Mouse (Mus musculus): ENCODE measurements around the gene Fam161a.
A peak's percentile ranks its signal among the peaks of the same experiment; 100 is the strongest.

The Fam161a gene

DNA sequence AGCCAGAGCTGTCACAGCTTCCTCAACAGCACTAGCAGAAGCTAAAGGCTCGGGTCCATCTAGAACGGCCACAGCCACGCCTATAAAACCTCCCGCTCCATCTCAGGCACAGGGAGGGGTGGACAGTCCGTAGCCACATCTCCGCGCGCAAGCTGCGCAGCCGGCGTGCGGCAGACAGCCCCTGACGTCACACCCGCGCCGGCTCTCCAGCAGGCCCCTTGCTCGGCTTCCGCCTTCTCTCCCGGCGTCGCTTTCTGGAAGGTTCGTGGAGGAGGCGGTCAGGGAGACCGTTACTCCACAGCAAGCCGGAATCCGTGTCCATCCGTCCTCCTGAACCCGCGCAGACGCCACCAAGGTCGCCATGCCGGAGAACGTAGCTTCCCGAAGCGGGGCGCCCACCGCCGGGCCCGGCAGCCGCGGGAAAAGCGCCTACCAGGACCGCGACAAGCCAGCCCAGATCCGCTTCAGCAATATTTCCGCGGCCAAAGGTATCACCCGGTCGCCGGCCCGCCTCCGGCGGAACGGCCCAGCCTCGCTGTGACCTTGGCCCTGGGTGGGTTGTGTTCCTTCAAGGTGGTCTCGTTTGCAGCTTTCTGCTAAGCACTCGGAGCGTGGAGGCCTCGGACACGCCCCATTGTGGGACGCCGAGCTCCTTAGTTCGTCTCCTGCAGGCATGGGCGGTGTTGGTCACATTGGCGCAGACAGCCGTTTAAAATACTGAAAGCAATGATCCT, 16.8 kb upstream of the Fam161a start, which contains the start of gene Cct4:
Gene Cct4 (plus strand): TSS at position 127 of the 734 bp plus-strand sequence.
- peak; percentile 95 for DNase-seq (ENCODE audit: low spot score)

DNA sequence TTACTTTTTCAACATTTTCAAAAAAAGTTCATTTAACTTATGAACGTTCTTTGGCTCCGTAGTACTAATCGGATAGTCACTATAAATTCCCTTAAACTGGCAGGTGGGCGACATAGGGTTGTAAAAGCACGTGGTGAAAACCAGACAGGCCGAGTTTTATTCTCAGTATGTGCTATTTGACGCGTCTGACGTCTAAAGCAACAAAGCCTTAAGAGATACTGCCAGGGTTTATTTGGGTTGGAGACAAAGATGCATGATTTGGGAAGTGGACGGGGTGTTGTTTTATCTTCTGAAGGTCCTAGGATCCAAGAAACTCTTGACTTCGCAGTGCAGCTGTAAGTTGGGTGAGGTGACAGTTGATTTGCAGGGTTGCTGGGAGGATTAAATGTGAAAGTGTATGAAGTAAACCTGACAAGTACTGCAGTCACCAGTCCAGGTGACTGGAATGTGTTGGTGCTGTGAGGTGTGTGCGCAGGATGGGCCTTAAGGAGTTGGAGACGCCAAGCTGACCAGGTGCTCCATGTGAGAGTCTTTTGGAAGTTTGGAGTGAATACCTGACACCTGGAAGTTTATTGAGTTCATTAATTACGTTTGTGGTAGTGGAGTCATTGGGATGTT, 16.0 kb upstream of the Fam161a start:
- DNase-seq (ENCODE audit: low spot score) = no peak

DNA sequence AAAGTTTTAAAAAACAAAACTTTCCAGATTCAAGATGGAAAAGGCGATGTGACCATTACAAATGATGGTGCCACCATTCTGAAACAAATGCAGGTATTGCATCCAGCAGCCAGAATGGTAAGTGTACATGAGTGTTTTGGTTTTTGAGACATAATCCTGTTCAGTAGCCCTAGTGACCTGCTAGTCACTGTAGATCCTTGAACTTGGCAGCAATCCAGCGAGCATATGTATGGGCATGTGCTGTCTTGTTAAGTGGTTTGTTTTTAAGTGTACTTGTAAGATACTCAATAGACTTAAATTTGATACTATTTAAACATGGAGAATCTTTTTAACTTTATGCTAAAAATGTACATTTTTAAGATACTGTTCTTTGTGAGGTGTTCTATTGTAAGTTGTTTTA, 13.1 kb upstream of the Fam161a start:
- no peak for DNase-seq (ENCODE audit: low spot score)

DNA sequence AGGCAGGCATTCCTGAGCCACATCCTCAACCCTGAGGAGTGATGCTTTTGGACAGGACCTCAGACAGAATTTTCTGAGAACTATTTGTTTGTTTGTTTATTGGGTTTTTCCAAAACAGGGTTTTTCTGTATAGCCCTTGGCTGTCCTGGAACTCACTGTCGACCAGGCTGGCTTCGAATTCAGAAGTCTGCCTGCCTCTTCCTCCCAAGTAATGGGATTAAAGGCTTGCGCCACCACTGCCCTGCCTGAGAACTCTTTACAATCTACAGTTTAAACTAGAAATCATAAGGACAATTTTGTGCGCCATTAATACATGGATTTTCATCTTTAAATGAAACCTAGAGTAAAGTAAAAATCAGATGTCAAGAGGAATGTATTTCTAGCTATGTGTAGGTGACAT, 11.9 kb upstream of the Fam161a start:
- DNase-seq (ENCODE audit: low spot score) = no peak

DNA sequence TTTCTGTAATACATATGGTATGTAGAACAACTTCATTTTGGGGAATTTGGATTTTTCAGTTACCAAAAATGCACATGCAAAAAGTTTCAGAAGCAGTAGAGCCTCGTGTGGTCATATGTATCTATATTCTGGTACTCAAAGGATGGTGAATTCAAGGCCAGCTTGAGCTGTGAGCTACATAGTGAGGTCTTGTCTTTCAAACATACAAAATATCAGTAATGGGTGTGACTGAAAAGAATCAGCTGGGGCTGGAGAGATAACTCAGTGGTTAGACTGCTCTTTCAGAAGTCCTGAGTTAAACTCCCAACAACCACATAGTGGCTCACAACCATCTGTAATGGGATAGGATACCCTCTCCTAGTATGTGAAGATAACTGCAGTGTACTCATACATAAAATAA, 9.0 kb upstream of the Fam161a start:
- no peak for DNase-seq (ENCODE audit: low spot score)

DNA sequence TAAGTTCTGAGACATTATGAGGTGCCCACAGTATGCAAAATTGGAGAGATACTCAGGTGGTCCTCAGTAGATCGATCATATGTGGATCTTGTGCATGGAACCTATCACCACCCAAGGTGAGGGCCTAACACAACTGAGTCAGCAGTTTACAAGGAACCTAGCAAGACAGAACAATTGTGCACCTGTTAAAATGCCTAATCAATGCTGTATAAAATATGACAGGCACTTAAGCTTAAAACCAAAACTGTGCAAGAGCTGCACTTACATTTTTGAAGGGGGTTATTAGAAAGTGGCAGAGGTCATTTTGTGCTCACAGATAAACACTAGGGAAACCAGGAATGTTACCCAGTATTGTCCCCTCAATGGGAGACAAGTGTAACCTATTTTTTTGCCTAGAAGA, 2.1 kb upstream of the Fam161a start:
- no peak for DNase-seq (ENCODE audit: low spot score)

DNA sequence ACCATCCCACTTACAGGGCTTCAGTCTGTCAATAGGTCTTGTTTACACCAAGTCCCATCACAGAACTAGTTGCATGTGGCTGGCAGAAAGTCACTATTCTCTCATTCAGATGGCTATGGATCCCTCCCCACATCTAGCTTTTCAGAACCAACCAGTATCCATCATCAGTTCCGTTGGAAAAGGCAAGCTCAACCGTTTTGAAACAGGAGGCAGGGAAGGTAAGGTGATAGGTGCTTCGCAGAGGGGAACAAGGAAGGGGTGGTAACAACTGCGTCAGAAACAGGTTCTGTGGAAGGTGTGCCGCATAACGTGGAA, 208 bp upstream of the Fam161a start:
- DNase-seq (ENCODE audit: low spot score) = no peak

DNA sequence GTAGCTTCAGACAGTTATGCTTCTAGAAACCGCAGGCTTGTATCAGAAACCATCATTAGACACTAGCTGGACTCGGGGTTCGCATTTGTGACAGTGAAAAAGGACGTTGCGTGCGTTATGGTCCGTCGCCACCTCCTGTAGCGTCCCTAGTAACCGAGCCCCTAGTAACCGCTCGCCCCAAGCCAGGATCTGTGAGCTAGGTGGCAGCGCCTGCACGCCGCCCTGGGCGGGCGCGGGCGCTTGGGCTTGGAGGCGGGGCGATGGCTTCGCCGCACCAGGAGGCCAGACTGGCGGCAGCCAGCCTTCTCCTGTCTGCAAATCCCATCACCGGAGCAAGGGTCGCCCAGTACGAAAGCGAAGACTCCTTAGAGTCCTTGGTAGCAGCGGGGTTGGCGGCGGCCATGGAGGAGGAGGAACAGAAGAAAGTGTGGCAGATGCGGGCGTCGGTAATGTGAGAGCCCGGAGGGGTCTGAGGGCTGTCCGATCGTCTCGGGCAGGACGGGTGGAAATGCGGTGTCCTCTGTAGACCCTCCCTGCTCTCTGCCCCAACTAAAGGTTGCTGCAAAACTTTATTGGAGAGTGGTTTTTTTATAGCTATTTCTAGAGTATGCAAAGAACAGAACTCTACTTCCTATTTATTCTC, 971 bp downstream of the Fam161a start:
- DNase-seq (ENCODE audit: low spot score) = peak; percentile 92

DNA sequence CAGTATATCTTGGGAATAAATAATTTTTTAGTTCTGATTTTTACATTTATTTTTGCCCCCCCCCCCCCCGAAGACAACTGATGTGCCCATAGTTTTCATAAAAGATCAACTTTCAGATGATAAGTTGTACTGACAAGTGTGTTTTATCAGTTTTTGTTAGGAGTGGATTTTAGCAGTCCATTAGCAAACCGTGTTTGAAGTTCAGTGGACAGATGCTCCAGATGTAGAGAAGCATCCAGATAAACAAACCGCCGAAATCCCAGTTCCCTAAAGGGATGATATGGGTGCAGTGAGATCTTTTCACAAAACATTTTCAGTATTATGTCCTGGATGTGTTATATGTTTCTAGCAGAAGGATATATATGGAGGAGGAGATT, 1.5 kb downstream of the Fam161a start:
- DNase-seq (ENCODE audit: low spot score) = no peak

DNA sequence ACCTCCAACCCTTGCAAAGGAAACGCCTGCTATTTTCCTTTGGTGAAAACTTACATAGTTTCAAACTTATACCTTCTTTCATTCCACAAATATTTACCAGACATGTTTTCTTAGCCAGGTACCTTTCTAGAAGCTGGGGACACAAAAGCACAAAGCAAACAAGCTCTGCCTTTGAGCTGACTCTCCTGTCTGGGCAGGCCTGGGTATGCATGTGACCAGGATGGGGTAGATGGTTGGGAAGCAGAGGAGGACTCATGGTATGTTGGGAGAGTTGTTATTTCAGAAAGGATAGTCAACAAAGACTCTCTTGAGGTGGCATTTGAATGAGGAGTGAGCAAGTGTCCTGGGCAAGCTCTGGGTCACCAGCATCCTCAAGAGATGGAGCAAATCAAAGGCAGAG, 5.8 kb downstream of the Fam161a start:
- no peak for DNase-seq (ENCODE audit: low spot score)

DNA sequence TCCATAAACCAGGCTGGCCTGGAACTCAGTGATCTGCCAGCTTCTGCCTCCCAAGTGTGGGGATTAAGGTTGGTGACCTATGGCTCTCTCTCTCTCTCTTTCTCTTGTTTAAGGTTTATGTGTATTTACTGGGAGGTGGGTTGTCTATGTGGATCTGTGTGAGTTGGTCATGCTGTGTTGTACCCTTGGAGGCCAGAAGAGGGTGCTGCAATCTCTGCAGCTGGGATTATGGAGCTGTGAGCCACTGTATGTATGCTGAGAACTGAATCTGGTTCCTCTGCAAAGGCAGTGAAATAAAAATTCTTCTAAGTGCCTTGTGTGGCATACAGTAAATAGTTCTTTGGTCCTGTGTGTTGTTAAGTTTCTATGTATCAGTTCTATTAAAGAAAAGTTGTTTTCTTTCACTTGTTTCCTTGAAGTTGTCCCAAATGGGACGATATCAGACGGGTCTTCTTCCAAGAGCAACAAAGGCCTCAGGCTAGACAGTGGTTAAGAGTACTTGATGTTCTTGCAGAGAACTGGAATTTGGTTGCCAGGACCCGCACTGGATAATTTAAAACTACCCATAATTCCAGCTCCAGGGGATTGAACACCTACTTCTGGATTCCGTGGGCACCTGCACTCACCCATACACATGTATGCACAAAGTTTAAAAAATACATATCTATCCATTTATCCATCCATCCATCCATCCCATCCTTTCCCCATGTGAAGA, 6.4 kb downstream of the Fam161a start:
- DNase-seq (ENCODE audit: low spot score) = peak; percentile 31

DNA sequence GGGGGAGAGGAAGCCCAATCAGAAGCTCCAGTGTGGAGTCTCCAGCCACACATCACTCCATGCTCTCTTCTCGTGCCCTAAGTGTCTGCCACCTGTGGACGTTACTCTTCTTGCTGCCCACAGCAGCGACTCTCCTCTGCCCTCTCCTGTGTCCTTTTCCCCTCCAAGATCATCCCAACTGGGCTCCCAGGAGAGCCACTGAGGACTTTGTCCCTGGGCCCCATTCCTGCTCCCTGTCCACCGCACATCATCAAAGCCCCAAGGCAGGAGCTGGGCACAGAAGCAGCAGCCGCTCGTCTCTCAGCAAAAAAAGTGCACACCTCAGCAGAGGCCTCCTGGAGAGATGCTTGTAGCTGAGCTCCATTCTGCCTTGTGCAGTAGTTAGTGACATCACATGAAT, 7.7 kb downstream of the Fam161a start:
- no peak for DNase-seq (ENCODE audit: low spot score)

DNA sequence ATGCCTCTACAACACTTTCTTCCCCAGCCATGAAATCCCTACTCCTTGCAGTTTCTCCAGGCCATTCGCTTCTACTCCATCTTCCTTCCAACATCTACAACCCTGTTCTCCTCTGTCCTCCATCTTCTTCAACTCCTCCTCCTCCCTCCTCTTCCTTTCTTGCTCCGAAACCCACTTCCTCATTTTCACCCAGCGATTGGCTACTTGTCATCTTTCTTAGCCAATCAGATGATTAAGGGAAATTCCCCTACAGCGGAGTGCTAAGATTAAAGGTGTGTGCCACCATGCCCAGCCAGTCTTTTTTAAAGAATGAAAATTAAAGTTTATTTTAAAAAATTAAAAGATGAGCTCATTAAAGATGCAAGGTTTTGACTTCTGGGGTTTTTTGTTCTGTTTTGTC, 10.6 kb downstream of the Fam161a start:
- DNase-seq (ENCODE audit: low spot score) = no peak

DNA sequence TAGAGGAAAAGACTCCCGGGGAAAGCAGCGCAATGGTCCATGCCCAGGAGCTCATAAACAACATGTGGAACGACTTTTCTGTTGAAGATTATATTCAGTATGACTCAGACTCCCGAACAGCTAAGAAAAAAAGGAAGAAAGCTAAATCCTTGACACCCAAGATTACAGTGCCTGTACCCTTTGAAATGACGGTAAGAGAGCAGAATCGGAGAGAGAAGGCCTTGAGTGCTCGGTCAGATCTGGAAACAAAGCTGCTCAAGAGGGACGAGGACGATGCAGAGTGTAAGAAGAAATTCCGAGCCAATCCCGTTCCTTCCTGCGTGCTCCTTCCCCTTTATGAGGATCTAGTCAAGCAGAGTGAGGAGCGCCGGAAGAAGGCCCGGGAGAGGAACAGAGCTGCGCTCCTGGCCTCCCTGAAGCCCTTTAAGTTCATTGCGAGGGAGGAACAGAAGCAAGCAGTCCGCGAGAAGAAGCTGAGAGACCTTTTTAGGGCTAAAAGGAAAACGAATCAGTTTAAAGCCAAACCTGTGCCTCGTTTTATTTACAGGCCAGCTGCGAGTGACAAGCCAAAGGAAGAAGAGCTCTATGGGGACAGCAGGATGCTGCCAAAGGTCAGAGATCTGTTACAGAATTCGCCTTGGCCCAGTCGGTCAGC, 12.9 kb downstream of the Fam161a start:
- DNase-seq (ENCODE audit: low spot score) = no peak

DNA sequence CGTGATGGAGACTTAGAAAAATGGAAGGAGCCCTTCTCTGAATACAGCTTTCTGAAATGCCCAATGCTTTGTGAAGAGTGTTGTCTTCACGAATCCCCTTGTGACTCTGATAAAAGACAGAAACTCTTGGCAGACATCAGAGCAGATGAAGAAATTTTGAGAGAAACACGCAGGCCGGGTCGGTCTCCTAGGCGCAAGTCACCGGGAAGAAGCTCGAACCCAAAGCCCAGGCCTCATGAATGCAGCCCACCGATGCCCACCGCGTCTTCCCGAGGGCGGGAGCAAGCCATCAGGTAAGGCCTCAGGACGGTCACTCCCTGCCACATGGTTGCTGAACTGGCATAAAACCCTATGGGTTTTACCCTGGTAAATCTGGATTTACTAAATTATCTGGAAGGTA, 13.5 kb downstream of the Fam161a start:
- DNase-seq (ENCODE audit: low spot score) = no peak

DNA sequence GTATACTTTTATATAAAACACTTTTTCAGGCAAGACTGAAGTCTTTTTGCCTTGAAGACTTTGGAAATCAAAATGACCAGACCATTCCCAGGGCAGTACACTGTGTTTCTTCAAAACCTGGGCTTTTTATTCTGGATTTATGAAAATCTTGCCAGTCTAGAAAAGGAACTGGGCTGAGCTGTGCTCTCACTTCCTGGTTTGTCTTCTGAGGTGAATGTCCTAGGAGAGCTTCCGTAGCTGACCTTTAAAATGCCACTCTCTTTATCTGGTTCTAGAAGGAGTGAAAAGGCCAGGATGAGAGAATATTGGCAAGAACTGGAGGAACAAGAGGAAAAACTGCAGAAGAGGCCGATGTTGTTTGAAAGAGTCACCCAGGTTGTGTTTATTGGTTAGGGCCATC, 15.8 kb downstream of the Fam161a start:
- DNase-seq (ENCODE audit: low spot score) = no peak

DNA sequence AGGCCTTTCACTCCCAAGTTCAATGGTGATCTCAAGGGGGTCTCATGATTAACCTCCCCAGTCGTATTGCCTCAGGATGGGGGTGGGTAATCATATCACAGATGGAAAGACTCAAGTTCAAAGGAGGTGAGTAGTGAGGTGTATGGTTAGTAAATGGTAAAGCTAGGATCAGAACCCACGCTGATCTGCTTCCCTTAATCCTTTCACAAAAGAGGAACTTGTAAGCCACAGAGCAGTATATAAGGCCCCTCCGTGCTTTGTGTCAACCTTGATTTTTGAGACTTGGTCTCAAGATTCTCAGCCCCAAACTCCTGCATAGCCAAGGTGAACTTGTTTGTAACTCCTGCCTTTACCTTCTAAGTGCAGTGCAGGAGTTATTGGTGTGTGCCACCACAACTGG, 16.8 kb downstream of the Fam161a start:
- DNase-seq (ENCODE audit: low spot score) = no peak

DNA sequence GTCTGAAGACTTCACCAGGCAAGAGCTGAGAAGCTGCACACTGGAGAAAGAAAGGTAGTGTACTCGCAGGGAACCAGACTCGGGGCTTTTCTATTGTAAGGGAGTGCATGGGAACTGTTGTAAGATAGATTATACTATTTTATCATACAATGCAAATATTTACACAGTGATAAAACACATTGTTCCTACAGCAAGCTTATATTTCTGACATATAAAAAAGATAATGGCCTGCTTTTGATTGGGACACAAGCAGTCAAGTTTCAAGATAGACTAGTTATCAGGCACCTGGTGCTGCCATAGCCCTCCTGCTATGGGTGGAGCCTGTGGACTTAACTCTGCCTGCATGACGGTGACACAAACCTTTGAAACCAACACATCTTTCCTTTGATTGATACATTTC, 21.6 kb downstream of the Fam161a start:
- no peak for DNase-seq (ENCODE audit: low spot score)

DNA sequence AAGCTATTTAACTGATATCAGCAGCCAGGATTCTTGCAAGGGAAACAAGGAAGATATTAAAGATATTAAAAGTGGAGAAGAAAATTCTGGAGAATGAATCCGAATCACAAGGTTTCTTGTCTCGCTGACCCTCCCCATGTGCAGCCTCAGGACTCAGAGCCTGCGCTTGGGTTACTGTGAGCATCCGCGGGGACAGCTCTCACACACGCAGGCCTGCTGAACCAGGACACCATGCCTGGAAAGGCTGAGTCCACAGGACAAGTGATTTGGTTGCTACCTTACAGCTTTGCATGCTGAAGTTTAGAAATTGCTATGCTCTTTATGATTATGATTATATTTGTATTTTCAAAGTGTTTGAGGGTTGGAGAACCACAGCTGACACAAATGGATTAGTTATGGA, 22.1 kb downstream of the Fam161a start:
- no peak for DNase-seq (ENCODE audit: low spot score)

DNA sequence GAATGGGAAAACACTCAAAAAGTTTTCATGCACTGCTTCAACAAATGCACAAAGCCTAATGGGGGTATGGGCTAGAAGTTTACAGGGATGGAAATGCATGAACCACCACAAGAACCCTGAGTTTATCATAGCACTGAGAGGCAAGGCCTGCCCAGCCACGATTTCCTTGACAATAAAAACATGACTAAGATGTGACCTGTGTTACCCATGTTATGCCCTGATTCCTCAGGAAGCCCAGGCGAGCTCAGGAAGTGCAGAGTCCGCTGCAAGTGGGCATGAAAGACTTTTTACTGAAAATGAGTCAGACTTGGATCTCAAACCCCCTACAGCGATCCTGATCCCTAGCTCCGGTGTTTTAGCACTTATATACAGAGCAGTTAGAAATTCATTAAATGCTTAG, 39.9 kb downstream of the Fam161a start:
- DNase-seq (ENCODE audit: low spot score) = no peak

DNA sequence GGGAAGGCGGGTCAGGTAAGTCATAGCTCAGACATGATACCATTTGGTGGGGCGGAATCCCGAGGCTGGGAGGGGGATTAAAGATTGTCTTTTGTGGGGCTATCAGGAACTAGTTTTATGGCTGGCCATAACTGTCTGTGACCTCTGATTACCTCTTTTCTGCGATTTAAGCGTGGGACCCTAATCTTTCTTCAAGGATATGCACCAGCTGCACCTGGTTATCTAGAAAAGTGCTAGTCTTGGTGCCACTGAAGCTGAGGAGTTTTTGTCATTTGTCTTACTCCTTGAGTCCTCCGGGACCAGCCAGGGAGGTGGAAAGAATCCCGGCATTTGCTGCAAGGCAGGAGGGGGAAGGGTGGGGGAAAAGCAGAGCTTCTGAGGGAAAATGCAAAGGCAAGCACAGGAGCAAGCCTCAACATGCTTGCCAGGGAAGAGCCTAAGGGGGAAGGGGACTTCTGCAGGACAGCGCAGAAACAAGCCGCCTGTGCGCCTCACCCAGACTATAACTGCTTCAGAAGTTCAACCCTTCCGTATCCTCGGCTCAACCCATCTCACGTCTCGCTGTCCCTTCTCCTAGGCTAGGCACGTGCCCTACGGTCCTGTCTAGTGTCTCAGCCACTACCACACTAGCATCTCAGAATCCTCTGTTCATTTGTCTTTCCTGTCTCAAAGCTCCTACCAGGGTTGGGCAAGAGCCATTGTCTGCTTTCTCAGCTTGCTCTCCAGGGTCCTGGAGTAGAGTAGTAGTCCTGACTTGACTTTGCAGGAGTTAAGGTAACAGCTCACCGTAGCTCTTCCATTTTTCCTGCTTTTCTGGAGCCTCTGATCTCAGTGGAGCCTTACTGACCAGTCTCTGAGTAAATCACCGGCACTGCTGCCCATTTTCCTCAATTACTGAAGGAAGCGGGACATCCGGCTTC, 40.6 kb downstream of the Fam161a start:
- peak; percentile 40 for DNase-seq (ENCODE audit: low spot score)

Data from embryo, embryonic 10 days (tissue).